Mouse (Mus musculus): Measurements from ENCODE around the gene Mtx1. TPM values are rescaled to one million over a fixed set of nuclear protein-coding genes. Genes with fewer than 3 reads are reported as not detected.

Gene Mtx1
- total and polyA plus RNA-seq, 2 experiments from 2014 or later = 99.3 to 247 TPM

DNA sequence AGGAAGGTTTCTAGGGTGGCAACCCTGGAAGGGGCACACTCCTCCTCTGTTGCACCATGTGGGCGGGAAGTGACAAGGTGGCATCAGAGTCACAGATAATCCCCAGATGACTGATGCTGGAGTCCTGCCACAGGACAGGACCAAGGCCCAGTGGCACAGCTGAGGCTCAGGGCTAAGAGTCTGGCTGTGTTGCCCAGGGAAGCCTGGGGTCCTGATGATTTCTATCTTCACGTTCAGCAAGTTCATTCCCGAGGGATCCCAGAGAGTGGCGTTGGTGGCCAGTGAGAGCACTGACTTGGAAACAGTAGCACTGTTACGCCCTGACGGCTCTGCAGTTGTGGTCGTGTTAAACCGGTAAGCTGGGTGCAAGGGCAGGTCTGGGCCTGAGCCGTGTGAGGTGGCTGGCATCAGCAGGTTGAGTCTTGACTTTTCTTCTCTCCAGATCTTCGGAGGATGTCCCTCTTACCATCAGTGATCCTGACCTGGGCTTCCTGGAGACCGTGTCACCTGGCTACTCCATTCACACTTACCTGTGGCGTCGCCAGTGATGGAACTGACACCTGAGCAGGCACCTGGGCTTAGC, 18.7 kb downstream of the Mtx1 start:
- Histone ChIP-seq H3K9ac (replicated peaks; ENCODE audit: low read depth, low read length) (no peak overlapping the region), H3K9me3 (replicated peaks; ENCODE audit: control insufficient read depth, low read length) (no peaks in the 10 kb centered on the region), H3K4me1 (ENCODE audit: control insufficient read depth, insufficient read depth) (peaks cover 8% of the 10 kb centered on the region), H3K4me2 (ENCODE audit: low read depth, low read length) (no peak overlapping the region), H3K4me3 (ENCODE audit: low read depth, low read length) (no peak overlapping the region), H3K27ac (ENCODE audit: low read depth) (no peak overlapping the region), H3K36me3 (replicated peaks; ENCODE audit: control insufficient read depth, insufficient read depth, low read length) (peaks cover 65% of the 10 kb centered on the region), H3K27me3 (ENCODE audit: control insufficient read depth, insufficient read depth, low read length) (no peaks in the 10 kb centered on the region)
- WGBS = 87% methylated on average over 13 of the region's 13 CpGs
- no peak for ATAC-seq (ENCODE audit: insufficient read depth, low read depth)
- DNase-seq (ENCODE audit: low spot score) = no peak
- TF ChIP-seq CTCF (IDR thresholded peaks at IDR 0.05; ENCODE audit: low read depth) (no peak), EP300 (IDR thresholded peaks at IDR 0.05; ENCODE audit: low read depth) (no peak)

DNA sequence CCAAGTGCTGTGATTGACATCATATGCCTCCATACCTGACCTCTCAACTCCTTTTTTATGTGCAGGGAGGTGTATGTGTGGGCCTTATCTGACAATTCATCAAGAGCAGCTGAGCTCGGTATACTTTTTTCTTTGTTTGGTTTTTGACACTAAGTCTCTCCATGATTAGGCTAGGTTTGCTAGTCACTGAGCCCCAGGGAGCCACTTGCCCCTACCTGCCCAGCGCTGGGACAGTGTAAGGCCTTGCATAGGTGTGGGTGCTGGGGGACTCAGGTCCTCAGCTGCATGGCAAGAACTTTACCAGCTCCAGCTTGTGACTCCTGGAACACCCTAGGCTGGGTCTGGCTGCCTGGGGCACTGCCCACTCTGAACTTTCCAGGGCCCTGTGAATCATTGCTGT, 20.2 kb downstream of the Mtx1 start:
- ATAC-seq (ENCODE audit: insufficient read depth, low read depth) (no peak), DNase-seq (ENCODE audit: low spot score) (no peak)
- Histone ChIP-seq H3K4me1 (ENCODE audit: control insufficient read depth, insufficient read depth) (peaks cover 5% of the 10 kb centered on the region), H3K9me3 (replicated peaks; ENCODE audit: control insufficient read depth, low read length) (no peaks in the 10 kb centered on the region), H3K27me3 (ENCODE audit: control insufficient read depth, insufficient read depth, low read length) (no peaks in the 10 kb centered on the region), H3K27ac (ENCODE audit: low read depth) (no peak overlapping the region), H3K9ac (replicated peaks; ENCODE audit: low read depth, low read length) (no peak overlapping the region), H3K36me3 (replicated peaks; ENCODE audit: control insufficient read depth, insufficient read depth, low read length) (peaks cover 62% of the 10 kb centered on the region), H3K4me3 (ENCODE audit: low read depth, low read length) (no peak overlapping the region), H3K4me2 (ENCODE audit: low read depth, low read length) (no peak overlapping the region)
- TF ChIP-seq CTCF (IDR thresholded peaks at IDR 0.05; ENCODE audit: low read depth) (no peak), EP300 (IDR thresholded peaks at IDR 0.05; ENCODE audit: low read depth) (no peak)
- 77% methylated on average over 2 of the region's 2 CpGs for WGBS

DNA sequence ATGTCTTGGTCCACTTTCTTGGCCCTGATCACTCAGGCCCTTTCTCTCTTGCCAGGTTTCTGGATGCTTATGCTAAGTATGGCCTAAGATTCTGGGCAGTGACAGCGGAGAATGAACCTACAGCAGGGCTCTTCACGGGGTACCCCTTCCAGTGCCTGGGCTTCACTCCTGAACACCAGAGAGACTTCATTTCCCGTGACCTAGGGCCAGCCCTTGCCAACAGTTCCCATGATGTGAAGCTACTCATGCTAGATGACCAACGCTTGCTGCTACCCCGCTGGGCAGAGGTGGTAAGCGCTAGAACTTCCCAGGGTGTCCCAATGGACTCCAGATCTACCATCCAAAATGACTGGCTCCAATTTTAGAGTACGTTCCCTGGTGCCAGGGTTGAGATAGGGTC, 20.8 kb downstream of the Mtx1 start:
- Histone ChIP-seq H3K9ac (replicated peaks; ENCODE audit: low read depth, low read length) (no peak overlapping the region), H3K4me3 (ENCODE audit: low read depth, low read length) (no peak overlapping the region), H3K9me3 (replicated peaks; ENCODE audit: control insufficient read depth, low read length) (no peaks in the 10 kb centered on the region), H3K27me3 (ENCODE audit: control insufficient read depth, insufficient read depth, low read length) (no peaks in the 10 kb centered on the region), H3K4me2 (ENCODE audit: low read depth, low read length) (no peak overlapping the region), H3K27ac (ENCODE audit: low read depth) (no peak overlapping the region), H3K4me1 (ENCODE audit: control insufficient read depth, insufficient read depth) (peaks cover 5% of the 10 kb centered on the region), H3K36me3 (replicated peaks; ENCODE audit: control insufficient read depth, insufficient read depth, low read length) (peaks cover 62% of the 10 kb centered on the region)
- DNase-seq (ENCODE audit: low spot score) (no peak), ATAC-seq (ENCODE audit: insufficient read depth, low read depth) (no peak)
- TF ChIP-seq EP300 (IDR thresholded peaks at IDR 0.05; ENCODE audit: low read depth) (no peak), CTCF (IDR thresholded peaks at IDR 0.05; ENCODE audit: low read depth) (no peak)
- WGBS = 88% methylated on average over 7 of the region's 7 CpGs

DNA sequence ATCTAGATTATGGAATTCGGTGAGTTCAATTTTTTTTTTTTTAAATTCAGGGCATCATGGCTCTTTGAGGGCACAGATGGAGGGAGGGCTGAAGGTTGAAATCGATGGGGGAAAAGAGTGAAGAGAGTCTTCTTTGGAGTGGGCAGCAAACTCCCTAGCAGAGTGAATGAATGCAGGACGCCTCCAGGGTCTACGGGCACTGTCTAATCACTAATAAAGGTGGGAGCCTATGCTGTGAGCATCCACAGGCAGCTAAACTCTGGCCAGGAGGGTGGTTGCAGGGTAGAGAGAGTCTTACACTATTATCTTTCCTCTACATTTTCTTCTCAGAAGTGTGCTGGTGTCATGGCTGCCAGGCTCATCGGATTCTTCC, 23.8 kb downstream of the Mtx1 start:
- DNase-seq (ENCODE audit: low spot score) = no peak
- peak overlapping the region; percentile 34 for H3K9ac ChIP-seq (replicated peaks; ENCODE audit: low read depth, low read length)
- TF ChIP-seq CTCF (IDR thresholded peaks at IDR 0.05; ENCODE audit: low read depth) (no peak), EP300 (IDR thresholded peaks at IDR 0.05; ENCODE audit: low read depth) (no peak)
- peaks cover 37% of the 10 kb centered on the region for H3K36me3 ChIP-seq (replicated peaks; ENCODE audit: control insufficient read depth, insufficient read depth, low read length)
- WGBS = 38% methylated on average over 5 of the region's 5 CpGs
- no peaks in the 10 kb centered on the region for H3K27me3 ChIP-seq (ENCODE audit: control insufficient read depth, insufficient read depth, low read length)
- peak overlapping the region; percentile 49 for H3K4me3 ChIP-seq (ENCODE audit: low read depth, low read length)
- H3K9me3 ChIP-seq (replicated peaks; ENCODE audit: control insufficient read depth, low read length) = no peaks in the 10 kb centered on the region
- peaks cover 5% of the 10 kb centered on the region for H3K4me1 ChIP-seq (ENCODE audit: control insufficient read depth, insufficient read depth)
- ATAC-seq (ENCODE audit: insufficient read depth, low read depth) = no peak
- no peak overlapping the region for H3K27ac ChIP-seq (ENCODE audit: low read depth)
- peak overlapping the region; percentile 62 for H3K4me2 ChIP-seq (ENCODE audit: low read depth, low read length)

DNA sequence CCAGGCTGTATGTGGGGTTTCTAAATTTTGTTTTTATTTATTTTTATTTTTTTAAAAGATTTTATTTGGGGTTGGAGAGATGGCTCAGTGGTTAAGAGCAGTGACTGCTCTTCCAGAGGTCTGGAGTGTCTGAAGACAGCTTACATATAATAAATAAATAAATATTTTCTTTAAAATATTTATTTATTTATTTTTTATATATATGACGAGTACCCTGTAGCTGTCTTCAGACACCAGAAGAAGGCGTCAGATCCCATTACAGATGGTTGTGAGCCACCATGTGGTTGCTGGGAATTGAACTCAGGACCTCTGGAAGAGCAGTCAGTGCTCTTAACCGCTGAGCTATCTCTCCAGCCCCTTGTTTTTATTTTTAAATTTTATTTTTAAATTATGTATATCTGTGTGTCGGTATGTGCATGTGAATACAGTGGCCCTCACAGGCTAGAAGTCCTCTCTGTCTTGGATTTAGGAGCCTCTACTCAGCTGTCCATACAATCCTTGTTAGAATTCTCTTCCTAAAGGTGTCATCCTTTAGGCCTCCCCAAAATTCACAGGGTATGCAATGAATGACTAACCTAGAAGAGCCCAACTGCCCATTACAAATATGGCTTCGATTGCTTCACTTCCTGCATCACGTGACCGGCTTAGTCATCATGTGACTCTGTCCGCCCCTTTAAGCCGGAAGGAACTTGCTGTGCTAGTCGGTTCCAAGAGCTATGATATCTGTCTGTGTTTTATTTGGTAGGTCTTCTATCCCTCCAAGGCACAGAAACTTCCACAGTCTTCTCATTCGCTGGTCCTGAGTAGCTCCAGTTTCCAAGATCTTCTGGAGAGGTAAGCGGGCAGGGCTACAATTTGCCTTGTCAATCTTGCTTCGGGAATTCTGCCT, 24.4 kb downstream of the Mtx1 start, which contains the start of gene Gba:
Gba (plus strand) TSS at position 676 of the 889 bp plus-strand sequence.
- H3K9ac ChIP-seq (replicated peaks; ENCODE audit: low read depth, low read length) = peak within 1 kb of the TSS; percentile 34
- ATAC-seq (ENCODE audit: insufficient read depth, low read depth) (peak; percentile 84), DNase-seq (ENCODE audit: low spot score) (peak; percentile 90)
- peak within 1 kb of the TSS; percentile 49 for H3K4me3 ChIP-seq (ENCODE audit: low read depth, low read length)
- WGBS = 22% methylated on average over 13 of the region's 13 CpGs
- no peaks in the 10 kb centered on the region for H3K27me3 ChIP-seq (ENCODE audit: control insufficient read depth, insufficient read depth, low read length)
- TF ChIP-seq CTCF (IDR thresholded peaks at IDR 0.05; ENCODE audit: low read depth) (no peak), EP300 (IDR thresholded peaks at IDR 0.05; ENCODE audit: low read depth) (no peak)
- H3K27ac ChIP-seq (ENCODE audit: low read depth) = no peak within 1 kb of the TSS
- peaks cover 5% of the 10 kb centered on the region for H3K4me1 ChIP-seq (ENCODE audit: control insufficient read depth, insufficient read depth)
- H3K36me3 ChIP-seq (replicated peaks; ENCODE audit: control insufficient read depth, insufficient read depth, low read length) = peaks cover 30% of the 10 kb centered on the region
- no peaks in the 10 kb centered on the region for H3K9me3 ChIP-seq (replicated peaks; ENCODE audit: control insufficient read depth, low read length)
- H3K4me2 ChIP-seq (ENCODE audit: low read depth, low read length) = peak within 1 kb of the TSS; percentile 62
